Mouse (Mus musculus): Measurements from ENCODE around the gene Siah1a.

Gene Siah1a

GRCm38 (mm10) chr8:86705317-86705716 is 40.4 kb downstream of the Siah1a start:
- in situ Hi-C loops (cut with MboI, MseI), result no loop called here

GRCm38 (mm10) chr8:86702453-86702852 is 43.3 kb downstream of the Siah1a start:
- in situ Hi-C loops (cut with MboI, MseI), result no loop called here

DNA sequence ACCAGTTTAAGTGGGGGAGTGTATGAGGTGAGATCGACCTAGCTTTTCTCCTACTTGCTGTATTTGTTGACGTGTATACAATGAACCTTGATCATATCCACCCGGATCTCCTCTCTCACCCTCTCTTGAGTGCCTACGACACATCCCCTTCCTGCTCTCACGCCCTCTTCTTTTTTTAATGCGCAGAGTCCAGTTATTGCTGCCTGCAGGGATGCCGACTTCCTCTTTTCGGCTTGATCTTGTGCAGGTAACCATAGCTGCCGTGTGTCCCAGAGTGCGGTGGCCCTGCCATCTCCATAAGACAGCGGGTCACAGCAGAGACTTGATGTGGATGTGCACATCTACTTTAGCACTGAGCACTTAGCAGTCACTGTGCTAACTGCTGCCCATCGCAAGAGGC is 46.3 kb downstream of the Siah1a start:
- in situ Hi-C loops (cut with MboI, MseI), result no loop called here

- in situ Hi-C loops (cut with MboI, MseI), result no loop called here
These were observed 46.8 kb downstream of the Siah1a start for GRCm38 (mm10) chr8:86698811-86699421.

GRCm38 (mm10) chr8:86695703-86696102 is 50.0 kb downstream of the Siah1a start:
- in situ Hi-C loops (cut with MboI, MseI), result no loop called here

DNA sequence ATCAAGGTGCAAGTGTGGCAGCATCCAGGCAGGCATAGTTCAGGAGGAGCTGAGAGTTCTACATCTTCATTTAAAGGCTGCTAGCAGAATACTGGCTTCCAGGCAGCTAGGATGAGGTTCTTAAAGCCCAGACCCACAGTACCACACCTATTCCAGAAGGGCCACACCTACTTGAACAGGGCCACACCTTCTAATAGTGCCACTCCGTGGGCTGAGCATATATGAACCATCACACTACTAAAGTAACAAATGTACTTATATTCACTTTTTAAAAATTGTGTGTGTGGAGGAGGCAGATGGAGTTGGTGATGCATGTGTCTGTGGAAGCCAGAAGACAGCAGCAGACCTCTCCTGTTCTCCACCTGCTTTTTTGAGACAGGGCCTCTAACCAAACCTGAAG is 51.7 kb downstream of the Siah1a start:
- in situ Hi-C loops (cut with MboI, MseI), result no loop called here

GRCm38 (mm10) chr8:86692107-86692506 is 53.6 kb downstream of the Siah1a start:
- in situ Hi-C loops (cut with MboI, MseI), result no loop called here

GRCm38 (mm10) chr8:86686629-86687028 is 59.1 kb downstream of the Siah1a start:
- in situ Hi-C loops (cut with MboI, MseI), result no loop called here
